Mouse (Mus musculus) small intestine, adult 2 months (tissue): Measurements from ENCODE around the gene Pik3c2g.

Experiments used
- CTCF ChIP-seq: fragments of 200-500 bp; IDR thresholded peaks from 2 replicates; pipeline ENCODE4 v1.5.1; 2012; ENCODE audit warnings: low read depth, mild to moderate bottlenecking, control low read depth, inconsistent platforms, low read length, moderate library complexity, mixed read lengths; ENCODE audit not compliant: insufficient replicate concordance, insufficient read length; ENCODE audit errors: extremely low read depth
- POLR2A ChIP-seq: fragments of 200-500 bp; IDR thresholded peaks from 2 replicates; pipeline ENCODE4 v1.6.1; 2012; ENCODE audit warnings: low read depth, mild to moderate bottlenecking, control low read depth, inconsistent platforms, low read length, moderate library complexity

- TF ChIP-seq CTCF: no peak
- TF ChIP-seq POLR2A: no peak
These were observed 212.7 kb downstream of the Pik3c2g start for GRCm38 (mm10) chr6:139799541-139800226.
